Mouse (Mus musculus): ENCODE results near the gene Fam205c. TPM values are rescaled to one million over a fixed set of nuclear protein-coding genes. Genes with fewer than 3 reads are reported as not detected.

The Fam205c gene
- polyA plus RNA-seq (2014; fragmentation: Nextera tagmentation; extraction: Ambion mirVana) = 2.1 and 4.8 TPM in 2 replicates

DNA sequence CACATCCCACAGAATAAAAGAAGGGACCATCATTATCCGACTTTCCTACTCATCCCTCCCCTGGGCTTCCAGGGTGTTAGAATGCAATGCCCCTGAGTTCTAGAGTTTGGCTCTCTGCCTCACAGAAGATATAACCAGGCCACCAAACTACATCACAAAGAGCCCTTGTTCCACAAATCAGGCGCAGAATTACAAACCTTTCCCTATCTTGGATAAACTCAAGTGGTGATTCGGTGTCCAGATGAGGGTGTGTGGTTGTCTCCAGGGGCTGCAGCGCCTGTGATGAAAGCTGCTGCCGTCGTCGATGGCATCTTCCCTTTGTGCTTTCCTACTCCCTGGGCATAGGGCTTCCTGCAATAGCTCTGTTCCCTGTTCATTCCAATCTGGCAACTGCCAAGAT is at the start of gene Fam205c:
Gene Fam205c (minus strand): TSS at position 101 of the 400 bp plus-strand sequence.
- Histone ChIP-seq H3K4me2 (ENCODE audit: low read depth, low read length) (no peak within 1 kb of the TSS), H3K9ac (replicated peaks; ENCODE audit: low read depth, low read length) (no peak within 1 kb of the TSS), H3K4me3 (ENCODE audit: low read depth, low read length) (no peak within 1 kb of the TSS), H3K4me1 (ENCODE audit: control insufficient read depth, insufficient read depth, low read length) (no peaks in the 10 kb centered on the region), H3K36me3 (ENCODE audit: control insufficient read depth, insufficient read depth, low read length) (no peaks in the 10 kb centered on the region), H3K27ac (ENCODE audit: low read depth, low read length) (no peak within 1 kb of the TSS), H3K9me3 (ENCODE audit: control insufficient read depth, low read length) (no peaks in the 10 kb centered on the region), H3K27me3 (ENCODE audit: control insufficient read depth, insufficient read depth, low read length) (no peaks in the 10 kb centered on the region)
- no peak for ATAC-seq (ENCODE audit: low read depth)
- WGBS = 72% methylated on average over 7 of the region's 7 CpGs

DNA sequence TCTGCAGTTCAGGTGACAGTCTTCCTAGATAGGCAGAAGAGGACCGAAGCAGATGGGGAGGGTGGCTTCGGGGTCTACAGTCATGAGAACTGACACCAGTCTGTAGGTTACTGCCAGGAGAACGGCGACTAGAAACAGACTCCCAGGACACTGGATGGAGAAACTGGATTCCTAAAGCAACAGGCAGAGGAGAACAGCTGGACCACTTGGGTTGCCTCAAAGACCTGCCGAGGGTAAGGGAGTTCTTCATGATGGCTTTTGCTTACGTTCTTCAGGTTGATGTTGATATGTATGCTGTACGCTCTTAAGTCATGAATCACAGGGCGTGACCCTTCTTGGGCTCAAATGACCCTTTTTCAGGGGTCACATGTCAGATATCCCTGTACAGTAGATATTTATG is 48.4 kb upstream of the Fam205c start:
- WGBS = 82% methylated on average over 8 of the region's 8 CpGs
- no peak overlapping the region for H3K27ac ChIP-seq (ENCODE audit: low read depth, low read length)

DNA sequence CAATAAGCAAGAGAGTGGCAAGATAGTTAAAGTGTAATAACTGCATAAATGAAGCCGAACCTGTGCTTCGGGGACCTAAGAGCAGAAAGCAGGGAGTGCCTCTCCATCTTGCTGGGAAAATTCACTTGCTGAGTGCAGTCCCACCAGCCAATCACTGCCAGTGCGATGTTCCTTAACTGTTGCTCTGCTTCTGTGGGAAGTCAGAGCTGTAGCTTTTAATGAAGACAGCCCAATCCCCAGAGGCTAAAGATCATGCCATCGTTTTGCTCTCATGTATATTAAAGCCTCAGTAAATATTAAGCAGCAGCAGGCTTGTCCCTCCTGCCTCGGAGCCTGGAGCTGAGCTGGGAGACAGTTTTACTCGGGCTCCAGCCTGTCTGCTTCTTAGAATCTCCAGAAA is 48.0 kb upstream of the Fam205c start:
- H3K9ac ChIP-seq (replicated peaks; ENCODE audit: low read depth, low read length) = no peak overlapping the region
- H3K9me3 ChIP-seq (ENCODE audit: control insufficient read depth, low read length) = no peaks in the 10 kb centered on the region
- peak; percentile 57 for ATAC-seq (ENCODE audit: low read depth)
- peaks cover 4% of the 10 kb centered on the region; the same call in 1 of the 2 replicates for H3K27me3 ChIP-seq (ENCODE audit: control insufficient read depth, insufficient read depth, low read length)
- WGBS = 53% methylated on average over 6 of the region's 6 CpGs
- H3K4me3 ChIP-seq (ENCODE audit: low read depth, low read length) = no peak overlapping the region
- H3K36me3 ChIP-seq (ENCODE audit: control insufficient read depth, insufficient read depth, low read length) = no peaks in the 10 kb centered on the region
- H3K27ac ChIP-seq (ENCODE audit: low read depth, low read length) = no peak overlapping the region
- no peaks in the 10 kb centered on the region for H3K4me1 ChIP-seq (ENCODE audit: control insufficient read depth, insufficient read depth, low read length)
- H3K4me2 ChIP-seq (ENCODE audit: low read depth, low read length) = peak overlapping the region; percentile 11; the same call in 1 of the 2 replicates

More for the DNA sequence above, 48.4 kb upstream of the Fam205c start:
- 0 out of 2 replicates have a peak, but pooled peaks have one; percentile 7 for ATAC-seq (ENCODE audit: low read depth)
- Histone ChIP-seq H3K4me1 (ENCODE audit: control insufficient read depth, insufficient read depth, low read length) (no peaks in the 10 kb centered on the region), H3K27me3 (ENCODE audit: control insufficient read depth, insufficient read depth, low read length) (peaks cover 4% of the 10 kb centered on the region; the same call in 1 of the 2 replicates), H3K36me3 (ENCODE audit: control insufficient read depth, insufficient read depth, low read length) (no peaks in the 10 kb centered on the region), H3K9me3 (ENCODE audit: control insufficient read depth, low read length) (no peaks in the 10 kb centered on the region), H3K9ac (replicated peaks; ENCODE audit: low read depth, low read length) (no peak overlapping the region), H3K4me3 (ENCODE audit: low read depth, low read length) (no peak overlapping the region), H3K4me2 (ENCODE audit: low read depth, low read length) (peak overlapping the region; percentile 11; the same call in 1 of the 2 replicates)

DNA sequence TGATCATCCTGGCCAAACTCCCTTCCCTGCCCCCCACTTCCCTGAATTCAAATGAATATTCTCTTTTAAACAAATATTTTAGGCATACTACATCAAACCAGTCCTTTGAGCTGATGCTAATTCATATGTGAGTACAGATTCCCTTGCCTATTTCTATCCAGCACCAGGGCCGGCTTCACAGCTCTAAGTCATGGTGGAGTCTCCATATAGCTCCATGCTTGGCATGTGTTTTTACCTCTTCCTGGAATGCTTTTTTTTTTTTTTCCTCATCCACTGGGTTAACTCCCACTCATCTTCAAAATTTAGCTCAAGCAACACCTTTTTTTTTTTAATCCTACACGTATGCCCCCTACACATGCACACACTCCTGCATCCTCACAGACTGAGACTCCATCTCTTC is 47.5 kb upstream of the Fam205c start:
- 69% methylated on average over 2 of the region's 2 CpGs for WGBS
- Histone ChIP-seq H3K9me3 (ENCODE audit: control insufficient read depth, low read length) (no peaks in the 10 kb centered on the region), H3K27ac (ENCODE audit: low read depth, low read length) (no peak overlapping the region), H3K4me1 (ENCODE audit: control insufficient read depth, insufficient read depth, low read length) (peaks cover under 1% of the 10 kb centered on the region; the same call in 1 of the 2 replicates), H3K9ac (replicated peaks; ENCODE audit: low read depth, low read length) (no peak overlapping the region), H3K36me3 (ENCODE audit: control insufficient read depth, insufficient read depth, low read length) (no peaks in the 10 kb centered on the region), H3K4me2 (ENCODE audit: low read depth, low read length) (no peak overlapping the region), H3K4me3 (ENCODE audit: low read depth, low read length) (no peak overlapping the region), H3K27me3 (ENCODE audit: control insufficient read depth, insufficient read depth, low read length) (peaks cover 4% of the 10 kb centered on the region; the same call in 1 of the 2 replicates)
- no peak for ATAC-seq (ENCODE audit: low read depth)

DNA sequence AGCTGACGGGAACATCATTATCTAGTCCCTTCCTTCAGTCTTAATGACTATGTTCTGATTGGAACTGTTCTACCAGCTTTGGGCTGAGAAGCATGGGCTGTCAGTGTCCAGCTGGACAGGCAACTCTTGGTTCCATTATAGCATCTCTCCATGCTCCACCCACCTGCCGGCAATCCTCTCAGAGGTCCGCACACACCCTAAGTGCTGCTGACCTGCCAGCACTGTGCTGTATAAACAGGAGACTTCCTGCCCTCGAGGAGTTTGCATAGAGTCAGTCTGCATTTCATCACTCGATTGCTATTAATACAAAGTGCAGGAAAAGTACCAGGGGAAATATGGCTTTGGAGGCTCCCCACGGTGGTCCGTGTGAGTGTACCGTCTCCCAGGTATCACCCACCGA is 46.7 kb upstream of the Fam205c start:
- no peak overlapping the region for H3K9ac ChIP-seq (replicated peaks; ENCODE audit: low read depth, low read length)
- H3K27ac ChIP-seq (ENCODE audit: low read depth, low read length) = no peak overlapping the region
- WGBS = 81% methylated on average over 9 of the region's 9 CpGs
- H3K9me3 ChIP-seq (ENCODE audit: control insufficient read depth, low read length) = no peaks in the 10 kb centered on the region
- peaks cover 8% of the 10 kb centered on the region; the same call in 1 of the 2 replicates for H3K27me3 ChIP-seq (ENCODE audit: control insufficient read depth, insufficient read depth, low read length)
- H3K36me3 ChIP-seq (ENCODE audit: control insufficient read depth, insufficient read depth, low read length) = no peaks in the 10 kb centered on the region
- peaks cover 6% of the 10 kb centered on the region; the same call in 1 of the 2 replicates for H3K4me1 ChIP-seq (ENCODE audit: control insufficient read depth, insufficient read depth, low read length)
- no peak for ATAC-seq (ENCODE audit: low read depth)
- H3K4me3 ChIP-seq (ENCODE audit: low read depth, low read length) = no peak overlapping the region
- H3K4me2 ChIP-seq (ENCODE audit: low read depth, low read length) = no peak overlapping the region

DNA sequence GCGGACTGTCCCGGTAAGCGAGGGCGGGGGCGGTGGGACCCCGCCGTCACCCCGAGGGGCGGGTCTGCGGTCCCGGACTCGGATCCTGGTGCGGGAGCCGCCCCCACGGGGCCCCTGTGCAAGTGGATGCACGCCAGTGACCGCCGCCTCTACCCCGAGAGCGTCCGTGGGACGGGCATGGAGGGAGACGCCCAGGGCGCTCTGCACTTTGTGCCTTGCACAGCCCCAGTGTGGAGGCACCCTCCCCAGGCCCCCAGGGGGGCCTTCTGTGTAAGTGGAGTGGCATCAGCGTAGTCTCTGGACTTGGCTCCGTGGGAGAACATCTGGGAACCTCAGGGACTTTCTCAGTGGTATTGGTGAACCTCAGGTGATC is 43.4 kb upstream of the Fam205c start:
- 1% methylated on average over 24 of the region's 26 CpGs for WGBS
- ATAC-seq (ENCODE audit: low read depth) = peak; percentile 73
- Histone ChIP-seq H3K4me2 (ENCODE audit: low read depth, low read length) (peak overlapping the region; percentile 83), H3K27ac (ENCODE audit: low read depth, low read length) (peak overlapping the region; percentile 44; the same call in 1 of the 2 replicates), H3K9ac (replicated peaks; ENCODE audit: low read depth, low read length) (peak overlapping the region; percentile 92), H3K27me3 (ENCODE audit: control insufficient read depth, insufficient read depth, low read length) (peaks cover 8% of the 10 kb centered on the region; the same call in 1 of the 2 replicates), H3K4me1 (ENCODE audit: control insufficient read depth, insufficient read depth, low read length) (peaks cover 6% of the 10 kb centered on the region; the same call in 1 of the 2 replicates), H3K4me3 (ENCODE audit: low read depth, low read length) (peak overlapping the region; percentile 74), H3K36me3 (ENCODE audit: control insufficient read depth, insufficient read depth, low read length) (no peaks in the 10 kb centered on the region), H3K9me3 (ENCODE audit: control insufficient read depth, low read length) (no peaks in the 10 kb centered on the region)

DNA sequence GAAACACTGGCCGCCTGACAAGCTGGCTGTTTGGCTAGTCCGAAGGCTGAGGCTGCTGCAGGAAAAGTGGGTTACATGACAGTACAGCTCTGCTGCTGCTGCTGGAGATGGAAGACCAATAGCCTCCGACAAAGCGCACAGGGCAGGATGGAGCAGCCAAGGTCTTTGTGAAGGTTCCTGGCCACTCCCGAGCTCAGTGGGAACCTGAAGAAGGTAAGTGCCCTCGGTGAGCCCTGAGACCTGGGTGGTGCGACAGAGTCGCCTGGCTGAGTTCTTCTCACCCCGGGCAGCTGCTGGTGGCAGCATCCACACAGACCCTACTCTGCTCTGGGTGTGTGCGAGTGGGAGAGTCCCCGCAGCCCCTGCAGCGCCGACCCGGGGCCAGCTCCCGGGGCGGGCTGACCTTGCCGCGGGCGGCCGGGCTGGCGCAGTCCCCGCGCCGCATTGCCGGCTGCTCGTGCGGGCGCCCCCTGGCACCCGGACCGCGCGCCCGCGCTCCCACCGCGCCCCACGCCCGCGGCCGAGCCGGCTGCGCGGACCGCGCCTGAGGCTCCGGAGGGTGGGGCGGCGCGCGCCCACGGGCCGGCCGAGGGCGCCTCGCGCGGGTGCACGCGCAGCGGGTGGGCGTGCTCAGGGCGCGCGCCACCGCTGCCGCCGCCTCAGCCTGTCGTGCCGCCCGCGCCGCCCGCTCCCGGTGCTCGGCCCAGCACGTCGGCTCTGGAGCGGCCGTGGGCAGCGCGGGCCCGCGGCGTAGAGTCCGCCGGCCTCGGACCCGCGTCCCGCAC is 42.8 kb upstream of the Fam205c start, which contains the start of gene Phf24:
Gene Phf24 (plus strand): TSS at position 44 of the 785 bp plus-strand sequence.
- H3K4me2 ChIP-seq (ENCODE audit: low read depth, low read length) = peak within 1 kb of the TSS; percentile 83
- peak within 1 kb of the TSS; percentile 67 for H3K27ac ChIP-seq (ENCODE audit: low read depth, low read length)
- peak; percentile 88 for ATAC-seq (ENCODE audit: low read depth)
- under 1% methylated on average over 27 of the region's 90 CpGs for WGBS
- peak within 1 kb of the TSS; percentile 74 for H3K4me3 ChIP-seq (ENCODE audit: low read depth, low read length)
- no peaks in the 10 kb centered on the region for H3K36me3 ChIP-seq (ENCODE audit: control insufficient read depth, insufficient read depth, low read length)
- H3K9me3 ChIP-seq (ENCODE audit: control insufficient read depth, low read length) = no peaks in the 10 kb centered on the region
- peaks cover 6% of the 10 kb centered on the region; the same call in 1 of the 2 replicates for H3K4me1 ChIP-seq (ENCODE audit: control insufficient read depth, insufficient read depth, low read length)
- H3K9ac ChIP-seq (replicated peaks; ENCODE audit: low read depth, low read length) = peak within 1 kb of the TSS; percentile 92
- peaks cover 8% of the 10 kb centered on the region; the same call in 1 of the 2 replicates for H3K27me3 ChIP-seq (ENCODE audit: control insufficient read depth, insufficient read depth, low read length)

DNA sequence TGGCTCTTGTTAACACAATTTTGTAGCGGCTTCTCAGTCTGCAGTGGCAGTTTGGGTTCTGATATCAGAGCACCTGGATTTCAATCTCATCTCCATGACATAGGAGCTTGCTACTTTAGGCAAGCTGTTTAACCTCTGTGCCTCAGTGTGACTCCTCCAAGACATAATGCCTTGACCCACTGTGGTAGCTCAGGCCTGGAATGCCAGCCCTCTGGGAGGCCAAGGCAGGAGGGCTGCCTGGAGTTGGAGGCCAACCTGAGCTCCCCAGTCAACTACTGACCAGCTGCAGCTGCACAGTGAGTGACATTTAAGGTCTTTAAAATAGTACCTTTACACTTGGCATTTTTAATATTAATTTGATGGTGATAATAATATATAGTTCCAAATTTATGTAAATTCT is 41.9 kb upstream of the Fam205c start:
- ATAC-seq (ENCODE audit: low read depth) = no peak
- no peak overlapping the region for H3K4me3 ChIP-seq (ENCODE audit: low read depth, low read length)
- H3K27ac ChIP-seq (ENCODE audit: low read depth, low read length) = no peak overlapping the region
- H3K4me2 ChIP-seq (ENCODE audit: low read depth, low read length) = peak overlapping the region; percentile 83; the same call in 1 of the 2 replicates
- H3K9me3 ChIP-seq (ENCODE audit: control insufficient read depth, low read length) = no peaks in the 10 kb centered on the region
- H3K27me3 ChIP-seq (ENCODE audit: control insufficient read depth, insufficient read depth, low read length) = peaks cover 8% of the 10 kb centered on the region; the same call in 1 of the 2 replicates
- no peaks in the 10 kb centered on the region for H3K36me3 ChIP-seq (ENCODE audit: control insufficient read depth, insufficient read depth, low read length)
- WGBS = 85% methylated on average over 1 of the region's 1 CpGs
- H3K4me1 ChIP-seq (ENCODE audit: control insufficient read depth, insufficient read depth, low read length) = peaks cover 6% of the 10 kb centered on the region; the same call in 1 of the 2 replicates
- H3K9ac ChIP-seq (replicated peaks; ENCODE audit: low read depth, low read length) = no peak overlapping the region

DNA sequence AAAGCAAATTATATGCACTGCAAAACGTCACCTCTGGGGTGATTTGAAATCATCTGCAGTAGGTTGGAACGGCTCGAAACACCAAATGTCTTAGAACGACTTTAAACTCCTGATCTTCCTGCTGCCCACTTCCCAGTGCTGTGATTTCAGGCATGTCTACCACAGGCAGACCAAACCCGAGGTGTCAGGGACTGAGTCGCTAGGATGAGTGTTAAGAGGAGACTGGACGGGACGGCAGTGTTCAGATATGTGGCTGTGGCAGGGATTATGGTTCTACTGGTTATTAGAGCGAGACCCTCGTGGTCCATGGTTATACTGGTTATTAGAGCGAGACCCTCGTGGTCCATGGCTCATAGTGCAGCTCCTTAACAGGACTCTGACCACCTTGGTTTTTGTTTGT is 41.3 kb upstream of the Fam205c start:
- Histone ChIP-seq H3K9ac (replicated peaks; ENCODE audit: low read depth, low read length) (no peak overlapping the region), H3K36me3 (ENCODE audit: control insufficient read depth, insufficient read depth, low read length) (no peaks in the 10 kb centered on the region), H3K4me3 (ENCODE audit: low read depth, low read length) (no peak overlapping the region), H3K27ac (ENCODE audit: low read depth, low read length) (no peak overlapping the region), H3K27me3 (ENCODE audit: control insufficient read depth, insufficient read depth, low read length) (peaks cover 8% of the 10 kb centered on the region; the same call in 1 of the 2 replicates), H3K9me3 (ENCODE audit: control insufficient read depth, low read length) (no peaks in the 10 kb centered on the region), H3K4me2 (ENCODE audit: low read depth, low read length) (no peak overlapping the region), H3K4me1 (ENCODE audit: control insufficient read depth, insufficient read depth, low read length) (peaks cover 6% of the 10 kb centered on the region; the same call in 1 of the 2 replicates)
- ATAC-seq (ENCODE audit: low read depth) = no peak
- WGBS = 84% methylated on average over 12 of the region's 12 CpGs

Data from neural tube, embryonic 14.5 days (tissue).